Mouse (Mus musculus): ENCODE measurements at regions not wholly inside any gene's neighbourhood (a gene's known extent, or its start where the extent isn't known, plus 50 kb on each side); places are given as distances from the start of the nearest gene placed in this dataset.
A peak's percentile ranks its signal among the peaks of the same experiment; 100 is the strongest.

- intact Hi-C loops (cut with DNase I) = no loop called here
- peak; percentile 57 to 63 for DNase-seq
Observed at GRCm38 (mm10) chr2:59406976-59407375, 77.5 kb upstream of the Dapl1 start.

DNA sequence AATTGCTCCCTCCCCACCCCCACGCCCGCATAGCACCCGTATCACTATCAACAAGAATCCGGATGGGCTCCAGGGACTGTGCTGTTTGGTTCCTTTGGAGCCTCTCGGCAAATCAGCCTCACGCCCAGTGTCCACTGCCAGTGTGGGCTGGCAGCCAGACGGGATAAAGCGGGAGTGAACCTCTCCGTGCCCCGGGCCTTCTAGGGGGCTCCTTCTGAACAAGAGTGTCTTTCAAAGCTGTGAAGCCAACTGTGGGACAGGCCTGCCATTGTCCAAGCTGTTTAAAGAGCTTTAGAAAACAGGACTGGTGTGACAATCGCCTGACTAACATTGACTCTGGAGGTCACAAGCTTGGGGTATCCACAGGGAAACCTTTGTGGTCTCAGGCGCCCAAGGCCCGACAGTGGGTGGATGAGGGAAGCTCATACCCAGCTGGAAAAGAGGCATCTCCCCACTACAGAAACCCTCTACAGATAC is 76.9 kb upstream of the Dapl1 start:
- DNase-seq = peak in 1 of 2 experiments; percentile 68
- intact Hi-C loops (cut with DNase I) = no loop called here

- DNase-seq = no peak
- intact Hi-C loops (cut with DNase I) = no loop called here
Observed at GRCm38 (mm10) chr2:59408040-59408587, 76.3 kb upstream of the Dapl1 start.

GRCm38 (mm10) chr2:59414612-59415011 is 69.8 kb upstream of the Dapl1 start:
- no peak for DNase-seq
- intact Hi-C loops (cut with DNase I) = no loop called here

- intact Hi-C loops (cut with DNase I) = no loop called here
- DNase-seq = no peak
Observed at GRCm38 (mm10) chr2:59416491-59417195, 67.8 kb upstream of the Dapl1 start.

DNA sequence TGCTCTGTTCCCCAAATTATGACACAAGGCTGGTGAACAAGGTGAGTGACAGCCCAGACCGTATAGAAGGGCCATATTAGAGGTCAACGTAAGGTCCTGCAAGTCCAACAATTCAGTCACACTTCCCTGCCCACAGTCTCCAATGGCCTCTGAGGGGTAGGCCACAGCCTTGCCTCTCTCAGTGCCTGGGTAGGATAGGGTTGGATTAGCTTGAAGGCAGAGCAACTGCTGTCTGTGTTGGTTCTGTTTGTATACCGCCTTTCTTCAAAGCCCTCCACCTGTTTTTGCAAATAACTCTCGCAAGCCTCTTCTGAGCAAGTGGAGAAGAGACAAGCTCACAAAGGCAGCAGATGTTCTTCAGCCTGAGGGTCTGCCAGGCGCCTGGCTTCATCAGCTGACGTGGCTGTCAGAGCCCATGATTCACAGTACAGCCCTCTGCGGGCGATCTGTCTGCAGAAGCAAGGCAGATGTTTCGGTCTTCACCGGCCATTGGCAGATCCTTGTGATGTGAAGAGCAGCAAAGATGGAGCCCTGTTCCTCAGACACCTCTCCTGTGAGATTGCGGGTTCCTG is 67.0 kb upstream of the Dapl1 start:
- intact Hi-C loops (cut with DNase I) = no loop called here
- DNase-seq = no peak

DNA sequence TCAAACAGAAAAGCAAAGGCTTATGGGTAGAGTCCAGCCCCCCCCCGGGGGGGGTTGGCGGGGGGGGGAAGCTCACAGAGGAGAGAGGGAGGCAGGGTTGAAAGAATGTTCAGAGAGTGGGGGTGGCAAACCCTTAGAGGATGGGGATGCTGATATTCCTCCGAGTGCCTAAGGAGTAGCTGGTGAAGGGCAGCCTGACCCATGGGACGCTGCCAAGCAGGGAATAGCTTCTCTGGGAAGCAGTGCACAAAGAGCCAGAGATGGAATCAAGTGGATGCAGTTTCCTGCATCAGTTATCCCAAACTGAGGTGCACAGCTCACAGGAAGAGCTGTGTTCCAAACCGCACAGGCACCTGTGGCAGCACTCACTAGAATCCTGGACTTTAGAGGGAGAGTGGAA is 64.0 kb upstream of the Dapl1 start:
- no peak for DNase-seq
- intact Hi-C loops (cut with DNase I) = loop anchor here (5.0 kb wide), 1 partner anchor 738 kb away; no protein-coding TSS in a partner anchor

- intact Hi-C loops (cut with DNase I) = loop anchor here (5.0 kb wide), 1 partner anchor 740 kb away; no protein-coding TSS in a partner anchor
- no peak for DNase-seq
Observed at GRCm38 (mm10) chr2:59422291-59423242, 61.9 kb upstream of the Dapl1 start.

DNA sequence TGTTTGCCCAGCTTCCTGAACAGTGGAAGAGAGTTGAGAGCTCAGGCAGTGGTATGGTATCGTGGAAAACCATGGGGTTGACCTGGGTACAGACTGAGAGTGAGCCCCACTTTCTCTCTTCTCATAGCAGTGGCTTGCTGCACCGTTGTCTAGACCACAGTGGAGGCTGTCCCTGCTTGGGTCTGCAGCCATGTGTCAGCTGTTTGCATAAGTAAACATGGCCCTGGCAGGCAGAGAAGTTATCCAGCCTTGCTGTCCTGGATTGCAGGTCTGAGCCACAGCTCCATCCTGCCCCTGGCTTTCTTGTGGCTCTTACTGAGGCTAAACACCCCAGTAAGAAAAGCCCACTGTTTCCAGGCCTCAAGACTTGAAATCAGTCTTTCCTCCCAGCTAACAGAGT is 60.2 kb upstream of the Dapl1 start:
- intact Hi-C loops (cut with DNase I) = loop anchor here (1.0 to 5.0 kb wide), 3 partner anchors 593 to 742 kb away; no protein-coding TSS in a partner anchor
- DNase-seq = no peak

GRCm38 (mm10) chr2:59424729-59425128 is 59.7 kb upstream of the Dapl1 start:
- DNase-seq = no peak
- intact Hi-C loops (cut with DNase I) = loop anchor here (1.0 to 5.0 kb wide), 3 partner anchors 594 to 742 kb away; no protein-coding TSS in a partner anchor

- DNase-seq = no peak
- intact Hi-C loops (cut with DNase I) = loop anchor here (2.0 kb wide), 1 partner anchor 595 kb away; no protein-coding TSS in a partner anchor
Observed at GRCm38 (mm10) chr2:59425876-59426275, 58.6 kb upstream of the Dapl1 start.

- no peak for DNase-seq
- intact Hi-C loops (cut with DNase I) = loop anchor here (10.0 kb wide), 1 partner anchor 957 kb away; the partner anchor contains the start of gene Gm17409
Observed at GRCm38 (mm10) chr2:59431466-59431865, 53.0 kb upstream of the Dapl1 start.

DNA sequence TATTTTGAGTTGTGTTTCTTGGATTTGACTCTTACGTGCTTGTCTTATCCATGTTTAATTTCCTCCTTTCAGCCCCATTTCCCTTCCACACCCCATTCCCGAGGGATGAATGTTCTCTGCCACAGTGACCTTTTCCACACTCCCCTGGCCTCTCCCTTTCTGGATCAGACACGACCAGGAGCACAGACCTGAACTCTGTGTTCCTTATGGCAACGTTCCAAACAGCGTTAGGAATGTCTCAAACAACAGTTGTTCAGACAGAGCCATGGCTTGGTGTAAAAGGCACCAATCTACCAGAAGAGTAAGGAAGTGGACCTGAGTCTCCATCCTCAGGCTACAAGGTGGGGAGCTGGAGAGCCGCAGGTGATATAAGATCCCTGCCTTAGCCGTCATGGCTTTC is 52.6 kb upstream of the Dapl1 start:
- intact Hi-C loops (cut with DNase I) = loop anchor here (10.0 kb wide), 1 partner anchor 957 kb away; the partner anchor contains the start of gene Gm17409
- peak; percentile 49 to 52 for DNase-seq
